Mouse (Mus musculus): ENCODE data around the gene Gp1bb. TPM values are rescaled to one million over a fixed set of nuclear protein-coding genes. Genes with fewer than 3 reads are reported as not detected.

Gene Gp1bb
- polyA plus RNA-seq, 1 experiment from 2014 or later = 1.6 TPM

- Histone ChIP-seq H3K9ac (ENCODE audit: low read depth, low read length) (no peak overlapping the region), H3K36me3 (ENCODE audit: control insufficient read depth, insufficient read depth) (no peaks in the 10 kb centered on the region; the same call in 1 of the 2 replicates), H3K4me1 (replicated peaks; ENCODE audit: control insufficient read depth, insufficient read depth, low read length) (0 out of 2 replicates have a peak, but pooled peaks cover 4% of the 10 kb centered on the region), H3K27me3 (replicated peaks; ENCODE audit: control insufficient read depth, insufficient read depth, low read length) (peaks cover 73% of the 10 kb centered on the region), H3K9me3 (ENCODE audit: control insufficient read depth) (no peaks in the 10 kb centered on the region), H3K27ac (ENCODE audit: low read depth, low read length) (no peak overlapping the region), H3K4me2 (replicated peaks; ENCODE audit: low read depth) (peak overlapping the region; percentile 68), H3K4me3 (ENCODE audit: low read depth, low read length) (peak overlapping the region; percentile 45)
- WGBS = 1% methylated on average over 65 of the region's 66 CpGs
- ATAC-seq = no peak
- TF ChIP-seq CTCF (IDR thresholded peaks at IDR 0.05; ENCODE audit: low read depth) = no peak
Measured at GRCm38 (mm10) chr16:18581623-18582205, 40.5 kb downstream of the Gp1bb start.

GRCm38 (mm10) chr16:18581050-18581622, 41.1 kb downstream of the Gp1bb start:
- TF ChIP-seq CTCF (IDR thresholded peaks at IDR 0.05; ENCODE audit: low read depth) = no peak
- H3K27ac ChIP-seq (ENCODE audit: low read depth, low read length) = no peak overlapping the region
- no peak for ATAC-seq
- WGBS = 13% methylated on average over 21 of the region's 21 CpGs
- H3K36me3 ChIP-seq (ENCODE audit: control insufficient read depth, insufficient read depth) = no peaks in the 10 kb centered on the region; the same call in 1 of the 2 replicates
- H3K27me3 ChIP-seq (replicated peaks; ENCODE audit: control insufficient read depth, insufficient read depth, low read length) = peaks cover 68% of the 10 kb centered on the region
- H3K9me3 ChIP-seq (ENCODE audit: control insufficient read depth) = no peaks in the 10 kb centered on the region
- peak overlapping the region; percentile 45 for H3K4me3 ChIP-seq (ENCODE audit: low read depth, low read length)
- H3K4me2 ChIP-seq (replicated peaks; ENCODE audit: low read depth) = peak overlapping the region; percentile 68
- 0 out of 2 replicates have a peak, but pooled peaks cover 4% of the 10 kb centered on the region for H3K4me1 ChIP-seq (replicated peaks; ENCODE audit: control insufficient read depth, insufficient read depth, low read length)
- no peak overlapping the region for H3K9ac ChIP-seq (ENCODE audit: low read depth, low read length)

GRCm38 (mm10) chr16:18580389-18580788, 41.8 kb downstream of the Gp1bb start:
- no peak overlapping the region for H3K27ac ChIP-seq (ENCODE audit: low read depth, low read length)
- H3K4me1 ChIP-seq (replicated peaks; ENCODE audit: control insufficient read depth, insufficient read depth, low read length) = 0 out of 2 replicates have a peak, but pooled peaks cover 4% of the 10 kb centered on the region
- no peaks in the 10 kb centered on the region for H3K9me3 ChIP-seq (ENCODE audit: control insufficient read depth)
- no peak for ATAC-seq
- no peak overlapping the region for H3K9ac ChIP-seq (ENCODE audit: low read depth, low read length)
- no peak overlapping the region for H3K4me2 ChIP-seq (replicated peaks; ENCODE audit: low read depth)
- H3K27me3 ChIP-seq (replicated peaks; ENCODE audit: control insufficient read depth, insufficient read depth, low read length) = peaks cover 60% of the 10 kb centered on the region
- no peaks in the 10 kb centered on the region; the same call in 1 of the 2 replicates for H3K36me3 ChIP-seq (ENCODE audit: control insufficient read depth, insufficient read depth)
- WGBS = 27% methylated on average over 2 of the region's 2 CpGs
- peak; percentile 41 for TF ChIP-seq CTCF (IDR thresholded peaks at IDR 0.05; ENCODE audit: low read depth)
- no peak overlapping the region for H3K4me3 ChIP-seq (ENCODE audit: low read depth, low read length)

GRCm38 (mm10) chr16:18577599-18578160, 44.5 kb downstream of the Gp1bb start:
- Histone ChIP-seq H3K4me1 (replicated peaks; ENCODE audit: control insufficient read depth, insufficient read depth, low read length) (0 out of 2 replicates have a peak, but pooled peaks cover 4% of the 10 kb centered on the region), H3K36me3 (ENCODE audit: control insufficient read depth, insufficient read depth) (no peaks in the 10 kb centered on the region; the same call in 1 of the 2 replicates), H3K27me3 (replicated peaks; ENCODE audit: control insufficient read depth, insufficient read depth, low read length) (peaks cover 33% of the 10 kb centered on the region), H3K27ac (ENCODE audit: low read depth, low read length) (no peak overlapping the region), H3K4me2 (replicated peaks; ENCODE audit: low read depth) (no peak overlapping the region), H3K9me3 (ENCODE audit: control insufficient read depth) (no peaks in the 10 kb centered on the region), H3K9ac (ENCODE audit: low read depth, low read length) (no peak overlapping the region), H3K4me3 (ENCODE audit: low read depth, low read length) (no peak overlapping the region)
- 40% methylated on average over 5 of the region's 5 CpGs for WGBS
- ATAC-seq = no peak
- no peak for TF ChIP-seq CTCF (IDR thresholded peaks at IDR 0.05; ENCODE audit: low read depth)

GRCm38 (mm10) chr16:18577071-18577470, 45.1 kb downstream of the Gp1bb start:
- 50% methylated on average over 3 of the region's 3 CpGs for WGBS
- Histone ChIP-seq H3K27ac (ENCODE audit: low read depth, low read length) (no peak overlapping the region), H3K4me3 (ENCODE audit: low read depth, low read length) (no peak overlapping the region), H3K4me2 (replicated peaks; ENCODE audit: low read depth) (no peak overlapping the region), H3K9ac (ENCODE audit: low read depth, low read length) (no peak overlapping the region), H3K27me3 (replicated peaks; ENCODE audit: control insufficient read depth, insufficient read depth, low read length) (peaks cover 27% of the 10 kb centered on the region), H3K9me3 (ENCODE audit: control insufficient read depth) (no peaks in the 10 kb centered on the region), H3K36me3 (ENCODE audit: control insufficient read depth, insufficient read depth) (no peaks in the 10 kb centered on the region; the same call in 1 of the 2 replicates), H3K4me1 (replicated peaks; ENCODE audit: control insufficient read depth, insufficient read depth, low read length) (0 out of 2 replicates have a peak, but pooled peaks cover 4% of the 10 kb centered on the region)
- TF ChIP-seq CTCF (IDR thresholded peaks at IDR 0.05; ENCODE audit: low read depth) = no peak
- no peak for ATAC-seq

- ATAC-seq = no peak
- no peak overlapping the region for H3K4me3 ChIP-seq (ENCODE audit: low read depth, low read length)
- H3K4me2 ChIP-seq (replicated peaks; ENCODE audit: low read depth) = no peak overlapping the region
- no peaks in the 10 kb centered on the region for H3K9me3 ChIP-seq (ENCODE audit: control insufficient read depth)
- H3K27me3 ChIP-seq (replicated peaks; ENCODE audit: control insufficient read depth, insufficient read depth, low read length) = no peaks in the 10 kb centered on the region
- H3K4me1 ChIP-seq (replicated peaks; ENCODE audit: control insufficient read depth, insufficient read depth, low read length) = no peaks in the 10 kb centered on the region
- no peak overlapping the region for H3K9ac ChIP-seq (ENCODE audit: low read depth, low read length)
- no peak overlapping the region for H3K27ac ChIP-seq (ENCODE audit: low read depth, low read length)
- TF ChIP-seq CTCF (IDR thresholded peaks at IDR 0.05; ENCODE audit: low read depth) = no peak
- no peaks in the 10 kb centered on the region for H3K36me3 ChIP-seq (ENCODE audit: control insufficient read depth, insufficient read depth)
- 67% methylated on average over 8 of the region's 8 CpGs for WGBS
Measured at GRCm38 (mm10) chr16:18574196-18574595, 48.0 kb downstream of the Gp1bb start.

Other genes with a start within 250 kb of the Gp1bb start
- gene Txnrd2, start 196.0 kb downstream of the Gp1bb start, polyA plus RNA-seq (2015; fragmentation: Nextera tagmentation; extraction: Ambion mirVana) = 24.8 and 25.0 TPM in 2 replicates
- gene Comt, start 195.6 kb downstream of the Gp1bb start, polyA plus RNA-seq (2015; fragmentation: Nextera tagmentation; extraction: Ambion mirVana) = 103 and 107 TPM in 2 replicates
- 11.0 and 12.6 TPM in 2 replicates for gene Gnb1l, start 123.7 kb downstream of the Gp1bb start, polyA plus RNA-seq (2015; fragmentation: Nextera tagmentation; extraction: Ambion mirVana)
- gene Rtl10, start 123.5 kb downstream of the Gp1bb start, polyA plus RNA-seq (2015; fragmentation: Nextera tagmentation; extraction: Ambion mirVana) = 1.4 and 1.8 TPM in 2 replicates
- 0.93 and 1.0 TPM in 2 replicates for gene Tbx1, start 31.7 kb downstream of the Gp1bb start, polyA plus RNA-seq (2015; fragmentation: Nextera tagmentation; extraction: Ambion mirVana)
- 0.34 and 1.4 TPM in 2 replicates for gene Gm49601, start 4.0 kb upstream of the Gp1bb start, polyA plus RNA-seq (2015; fragmentation: Nextera tagmentation; extraction: Ambion mirVana)
- 24.7 and 25.4 TPM in 2 replicates for gene Sept5, start 7.6 kb upstream of the Gp1bb start, polyA plus RNA-seq (2015; fragmentation: Nextera tagmentation; extraction: Ambion mirVana)
- 23.1 and 25.3 TPM in 2 replicates for gene Cldn5, start 154.4 kb upstream of the Gp1bb start, polyA plus RNA-seq (2015; fragmentation: Nextera tagmentation; extraction: Ambion mirVana)
- gene Ufd1, start 189.4 kb upstream of the Gp1bb start, polyA plus RNA-seq (2015; fragmentation: Nextera tagmentation; extraction: Ambion mirVana) = 50.1 and 52.3 TPM in 2 replicates
- 8.9 and 9.3 TPM in 2 replicates for gene Cdc45, start 189.6 kb upstream of the Gp1bb start, polyA plus RNA-seq (2015; fragmentation: Nextera tagmentation; extraction: Ambion mirVana)
- 18.3 and 25.8 TPM in 2 replicates for gene 2510002D24Rik, start 214.2 kb upstream of the Gp1bb start, polyA plus RNA-seq (2015; fragmentation: Nextera tagmentation; extraction: Ambion mirVana)
- gene Gm28539, start 214.2 kb upstream of the Gp1bb start, polyA plus RNA-seq (2015; fragmentation: Nextera tagmentation; extraction: Ambion mirVana) = not detected in 2 replicates